Mouse (Mus musculus) NIH3T3 (cell line): Measurements from ENCODE around the gene Tlr13.

Experiments used
- DNase-seq: peaks from one replicate; pipeline ENCODE4 v3.0.0-alpha.2; 2012; ENCODE audit warnings: low read depth

The Tlr13 gene

GRCm38 (mm10) chrX:106142936-106143335 lies at the start of gene Tlr13:
Gene Tlr13, plus strand, starts transcription at chrX:106143204.
- no peak for DNase-seq

- peak; percentile 46 for DNase-seq
These were observed 37.5 kb upstream of the Tlr13 start for GRCm38 (mm10) chrX:106105464-106105863.

- DNase-seq: no peak
These were observed 29.1 kb upstream of the Tlr13 start for GRCm38 (mm10) chrX:106113881-106114280.

- DNase-seq: no peak
These were observed 28.3 kb upstream of the Tlr13 start for GRCm38 (mm10) chrX:106114674-106115073.

GRCm38 (mm10) chrX:106122823-106123222 lies 20.2 kb upstream of the Tlr13 start:
- DNase-seq: no peak

- no peak for DNase-seq
These were observed 14.7 kb upstream of the Tlr13 start for GRCm38 (mm10) chrX:106128283-106128682.

- DNase-seq: no peak
These were observed 13.1 kb upstream of the Tlr13 start for GRCm38 (mm10) chrX:106129877-106130276.

GRCm38 (mm10) chrX:106134916-106135315 lies 8.1 kb upstream of the Tlr13 start:
- peak; percentile 40 for DNase-seq

- no peak for DNase-seq
These were observed 7.5 kb upstream of the Tlr13 start for GRCm38 (mm10) chrX:106135484-106135883.

- DNase-seq: peak; percentile 52
These were observed 7.0 kb upstream of the Tlr13 start for GRCm38 (mm10) chrX:106135916-106136575.

- DNase-seq: no peak
These were observed 3.5 kb upstream of the Tlr13 start for GRCm38 (mm10) chrX:106139309-106140070.

- no peak for DNase-seq
These were observed 5.2 kb downstream of the Tlr13 start for GRCm38 (mm10) chrX:106148185-106148584.

- peak; percentile 72 for DNase-seq
These were observed 6.5 kb downstream of the Tlr13 start for GRCm38 (mm10) chrX:106149460-106149859.

- no peak for DNase-seq
These were observed 11.2 kb downstream of the Tlr13 start for GRCm38 (mm10) chrX:106154180-106154586.

GRCm38 (mm10) chrX:106155892-106156291 lies 12.9 kb downstream of the Tlr13 start:
- DNase-seq: no peak

GRCm38 (mm10) chrX:106163995-106164394 lies 21.0 kb downstream of the Tlr13 start:
- peak; percentile 7 for DNase-seq

GRCm38 (mm10) chrX:106164555-106164954 lies 21.6 kb downstream of the Tlr13 start:
- no peak for DNase-seq

- peak; percentile 64 for DNase-seq
These were observed 22.1 kb downstream of the Tlr13 start for GRCm38 (mm10) chrX:106165089-106165488.

- peak; percentile 87 for DNase-seq
These were observed 28.3 kb downstream of the Tlr13 start for GRCm38 (mm10) chrX:106171106-106171852.

GRCm38 (mm10) chrX:106171853-106172154 lies 28.8 kb downstream of the Tlr13 start:
- no peak for DNase-seq

GRCm38 (mm10) chrX:106176331-106176730 lies 33.3 kb downstream of the Tlr13 start:
- no peak for DNase-seq

GRCm38 (mm10) chrX:106184279-106184678 lies 41.3 kb downstream of the Tlr13 start:
- no peak for DNase-seq

GRCm38 (mm10) chrX:106185706-106186105 lies 42.7 kb downstream of the Tlr13 start:
- DNase-seq: peak; percentile 51
